Mouse (Mus musculus): ENCODE data around the gene Gpr179.

The Gpr179 gene

DNA sequence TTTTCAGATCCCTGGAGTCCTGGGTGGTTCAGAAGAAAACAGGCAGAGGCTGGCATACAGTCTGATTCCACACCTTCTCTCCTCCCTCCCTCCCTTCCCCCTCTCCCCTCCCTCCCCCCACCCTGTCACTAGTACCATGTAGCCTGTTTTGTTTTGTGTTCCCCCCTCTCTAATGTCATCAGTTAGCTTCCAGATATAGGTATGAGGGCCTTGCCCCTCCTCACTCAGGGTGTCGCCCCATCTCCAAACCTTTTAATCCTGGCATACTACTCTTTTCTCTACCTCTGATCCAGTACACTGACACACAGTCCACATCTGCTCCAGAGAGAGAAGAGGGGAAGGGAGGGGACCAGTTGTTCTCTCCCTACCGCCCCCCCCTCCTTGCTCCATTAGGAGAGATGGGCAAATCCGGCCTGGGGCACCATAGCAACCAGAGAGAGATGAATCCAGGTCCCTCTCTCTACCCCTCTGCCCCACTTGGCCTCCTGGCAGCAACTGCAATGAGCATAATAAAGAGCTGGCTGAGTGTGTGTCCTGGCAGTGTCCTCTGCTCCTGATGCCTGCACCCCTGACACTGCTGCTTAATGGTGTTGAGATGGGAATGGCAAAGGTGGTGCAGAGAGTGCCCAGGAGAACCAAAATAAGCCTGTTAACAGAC lies at the start of gene Gpr179:
Gene Gpr179, minus strand, starts transcription at position 51 of the 658 bp plus-strand sequence.
- DNase-seq = no peak

DNA sequence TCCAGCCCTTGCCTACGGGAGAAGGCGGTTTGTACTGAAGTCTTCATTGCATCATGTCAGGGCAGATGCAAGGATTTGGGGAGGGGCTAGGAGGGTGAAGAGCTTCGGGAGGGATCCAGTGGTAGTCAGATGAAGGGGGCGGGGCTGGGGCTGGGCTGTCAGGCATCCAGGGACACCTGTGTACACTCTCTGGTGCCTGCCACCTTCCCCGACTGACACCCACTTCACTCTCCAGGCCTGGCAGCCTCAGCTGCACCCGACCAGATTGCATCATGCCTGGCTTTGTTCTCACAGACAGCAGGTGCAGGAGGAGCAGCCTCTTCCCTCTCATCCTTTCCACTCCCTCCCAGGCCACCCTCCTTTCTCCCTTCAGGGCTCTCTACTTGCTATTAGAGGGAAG lies 49.2 kb upstream of the Gpr179 start:
- DNase-seq = no peak

DNA sequence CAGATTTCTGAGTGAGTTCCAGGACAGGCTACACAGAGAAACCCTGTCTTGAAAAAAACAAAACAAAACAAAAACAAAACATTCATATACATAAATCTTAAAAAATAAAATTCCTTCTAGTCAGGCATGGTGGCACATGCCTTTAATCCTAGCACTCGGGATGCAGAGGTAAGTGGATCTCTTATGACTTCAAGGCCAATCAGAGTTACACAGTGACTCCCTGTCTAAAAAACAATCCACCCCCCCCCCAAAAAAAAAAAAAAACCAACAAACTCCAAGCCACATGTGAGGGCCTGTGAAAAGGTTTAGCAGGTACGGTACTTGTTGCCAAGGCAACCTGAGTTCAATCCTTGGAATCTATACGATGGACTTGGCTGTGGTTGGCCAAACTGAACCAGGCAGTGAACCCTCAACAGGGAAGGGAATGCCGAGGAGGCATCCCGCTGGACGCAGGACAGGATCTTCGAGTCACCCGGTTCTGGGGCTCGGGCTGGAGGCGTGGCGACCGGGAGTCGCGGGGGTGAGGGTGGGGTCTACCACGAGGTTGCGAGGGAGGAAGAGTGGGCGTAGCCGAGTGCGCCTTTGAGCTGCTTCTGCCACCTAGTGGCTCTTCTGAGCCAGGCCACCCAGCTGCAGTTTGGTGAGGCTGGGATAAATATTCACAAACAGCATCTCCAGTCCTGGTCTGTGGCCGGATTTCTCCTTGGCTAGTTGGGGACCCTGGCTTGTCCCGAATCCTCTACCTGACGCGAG lies 48.3 kb upstream of the Gpr179 start:
- peak; percentile 84 for DNase-seq

GRCm38 (mm10) chr11:97398506-97398905 lies 46.6 kb upstream of the Gpr179 start:
- DNase-seq = peak; percentile 26

- DNase-seq = no peak
Measured at GRCm38 (mm10) chr11:97394146-97394545, 42.3 kb upstream of the Gpr179 start.

DNA sequence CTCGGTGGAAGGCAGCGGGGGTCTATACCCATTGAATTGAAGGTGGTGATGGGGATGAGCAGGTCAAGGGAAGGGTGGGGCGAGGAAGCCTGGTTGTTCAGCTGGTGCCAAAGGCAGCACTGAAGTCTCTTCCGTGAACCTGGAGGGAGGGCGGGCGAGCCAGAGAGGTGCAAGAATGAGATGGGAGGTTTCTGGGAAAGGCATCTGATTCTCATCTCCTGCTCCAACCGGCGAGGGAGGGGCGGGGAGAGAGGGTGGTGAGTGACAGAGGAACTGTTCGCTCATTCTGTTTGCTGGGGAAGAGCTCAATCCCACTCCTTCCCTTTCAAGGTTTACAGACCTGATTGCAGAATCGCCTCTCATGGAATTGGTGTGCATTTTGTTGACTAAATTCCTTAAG lies 41.8 kb upstream of the Gpr179 start:
- DNase-seq = no peak

DNA sequence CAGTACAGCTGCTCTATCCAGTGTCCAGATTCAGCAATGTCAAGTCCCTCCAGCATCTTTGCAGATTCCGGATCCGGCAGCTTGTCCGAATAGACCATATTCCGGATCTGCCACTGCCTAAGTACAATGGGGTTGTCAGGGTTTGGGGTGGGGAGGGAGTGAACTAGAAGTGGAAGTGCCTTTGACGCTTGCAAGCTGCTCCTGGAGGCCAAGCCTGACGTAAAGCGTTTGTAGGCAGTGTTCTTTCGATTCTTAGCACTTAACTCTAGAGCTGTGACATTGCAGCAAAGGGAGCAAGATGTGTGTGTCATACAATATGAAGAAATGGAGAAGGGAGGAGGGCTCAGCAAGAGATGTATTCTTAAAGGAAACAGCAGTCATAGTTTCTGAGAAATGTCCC lies 37.2 kb upstream of the Gpr179 start:
- DNase-seq = no peak

DNA sequence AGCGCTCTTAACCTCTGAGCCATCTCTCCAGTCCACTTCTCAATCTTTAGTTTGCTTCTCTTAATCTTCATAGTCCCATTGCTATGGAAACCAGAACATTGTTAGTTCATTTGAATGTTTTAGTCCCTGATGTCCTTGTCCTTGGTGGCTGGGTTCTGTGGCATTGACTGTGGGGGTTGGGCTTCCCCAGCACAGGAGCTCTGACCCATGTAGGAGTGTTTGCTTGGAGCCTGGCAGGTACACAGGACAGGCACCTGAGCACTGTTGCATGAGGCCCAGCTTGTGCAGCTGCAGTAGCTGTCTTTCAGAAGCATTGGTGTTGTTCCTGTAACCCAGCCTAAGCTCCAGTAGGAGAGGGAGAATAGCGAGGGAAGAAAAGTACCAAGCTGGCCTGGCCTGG lies 35.9 kb upstream of the Gpr179 start:
- DNase-seq = no peak

DNA sequence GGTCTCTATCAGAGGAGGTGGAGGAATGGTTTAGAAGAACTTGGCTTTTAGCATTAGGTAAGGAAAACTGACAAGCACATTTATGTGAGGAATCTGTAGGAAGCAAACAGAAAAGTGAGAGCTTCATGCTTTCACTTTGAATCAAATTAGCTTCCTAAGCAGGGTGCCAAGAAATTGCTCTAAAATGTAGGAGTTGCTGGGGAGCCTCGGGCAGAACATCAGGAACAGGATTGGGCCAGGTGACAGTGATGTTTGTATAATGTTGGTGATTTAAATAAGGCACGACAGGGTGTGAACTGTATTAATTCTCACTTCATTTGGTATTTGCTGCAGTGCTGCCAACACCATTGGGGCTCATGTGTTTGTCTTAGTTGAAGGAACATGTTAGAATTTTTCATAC lies 31.9 kb upstream of the Gpr179 start:
- no peak for DNase-seq

- no peak for DNase-seq
Measured at GRCm38 (mm10) chr11:97383017-97383416, 31.1 kb upstream of the Gpr179 start.

- no peak for DNase-seq
Measured at GRCm38 (mm10) chr11:97380036-97380435, 28.2 kb upstream of the Gpr179 start.

- no peak for DNase-seq
Measured at GRCm38 (mm10) chr11:97373402-97373801, 21.5 kb upstream of the Gpr179 start.

DNA sequence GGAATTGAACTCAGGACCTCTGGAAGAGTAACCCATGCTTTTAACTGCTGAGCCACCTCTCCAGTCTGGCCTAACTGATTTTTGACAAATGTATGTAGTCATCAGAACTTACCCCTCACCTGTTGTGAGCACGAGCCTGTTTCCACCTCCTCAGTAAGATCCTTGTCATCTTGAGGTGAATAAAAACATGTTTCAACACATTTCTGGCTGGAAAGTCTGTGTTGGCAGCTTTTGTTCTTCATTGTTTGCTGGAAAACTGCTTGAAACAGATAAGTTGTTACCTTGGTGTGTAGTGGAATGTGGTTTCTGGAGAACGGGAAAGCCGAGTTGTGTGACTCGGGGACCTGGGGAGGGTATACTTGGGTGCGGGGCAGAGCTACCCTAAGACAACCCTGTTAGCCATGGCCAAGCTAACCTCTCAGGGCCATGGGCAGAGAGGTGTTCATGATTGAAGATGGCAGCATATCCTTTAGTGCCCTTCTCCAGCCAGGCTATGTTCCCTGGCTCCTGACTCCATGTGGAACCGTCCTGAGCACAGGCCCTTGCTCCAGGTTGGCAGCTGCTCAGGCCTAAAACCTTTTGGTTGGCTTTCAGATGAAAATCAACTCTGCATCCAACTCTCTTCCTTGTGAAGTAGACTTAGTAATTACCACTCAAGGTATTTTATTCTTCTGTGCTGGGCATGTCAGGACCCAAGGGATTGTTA lies 20.4 kb upstream of the Gpr179 start:
- no peak for DNase-seq

DNA sequence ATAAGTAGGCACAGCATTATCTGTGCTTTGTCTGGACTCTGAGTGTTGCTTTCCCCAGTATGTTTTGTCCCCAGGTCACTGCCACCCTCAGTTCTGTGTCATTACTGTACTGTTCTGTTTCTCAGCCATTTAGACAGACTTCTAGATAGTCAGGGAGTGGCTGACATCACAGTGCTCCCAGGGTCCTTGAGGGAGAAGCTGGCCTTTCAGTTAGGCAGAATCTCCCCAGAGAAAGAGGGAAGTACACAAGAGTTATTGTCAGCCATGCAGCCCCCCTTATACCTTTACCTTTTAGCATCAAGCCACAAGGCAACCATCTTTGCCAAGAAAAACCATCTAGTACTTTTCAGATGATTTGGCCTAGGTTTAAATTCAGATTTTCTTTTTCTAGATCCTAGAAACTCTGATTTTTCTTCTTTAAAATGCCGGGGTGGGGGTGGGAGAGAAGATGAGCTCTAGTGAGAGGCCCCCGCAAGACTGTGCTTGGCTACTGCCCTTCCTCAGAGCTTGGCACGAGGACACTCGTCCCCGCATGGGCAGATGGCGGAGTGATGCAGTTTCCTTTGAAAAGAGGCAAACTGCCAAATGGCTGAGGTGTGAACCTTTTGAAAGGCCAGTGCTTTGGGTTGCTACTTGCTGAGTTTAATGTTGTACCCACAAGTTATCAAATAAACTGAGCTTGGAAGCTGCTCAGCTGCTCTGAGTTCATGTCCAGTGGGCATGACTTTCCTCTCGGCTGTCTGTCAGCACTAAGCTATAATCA lies 18.6 kb upstream of the Gpr179 start:
- DNase-seq = peak; percentile 50

- no peak for DNase-seq
Measured at GRCm38 (mm10) chr11:97368501-97368900, 16.6 kb upstream of the Gpr179 start.

- no peak for DNase-seq
Measured at GRCm38 (mm10) chr11:97365556-97365955, 13.7 kb upstream of the Gpr179 start.

DNA sequence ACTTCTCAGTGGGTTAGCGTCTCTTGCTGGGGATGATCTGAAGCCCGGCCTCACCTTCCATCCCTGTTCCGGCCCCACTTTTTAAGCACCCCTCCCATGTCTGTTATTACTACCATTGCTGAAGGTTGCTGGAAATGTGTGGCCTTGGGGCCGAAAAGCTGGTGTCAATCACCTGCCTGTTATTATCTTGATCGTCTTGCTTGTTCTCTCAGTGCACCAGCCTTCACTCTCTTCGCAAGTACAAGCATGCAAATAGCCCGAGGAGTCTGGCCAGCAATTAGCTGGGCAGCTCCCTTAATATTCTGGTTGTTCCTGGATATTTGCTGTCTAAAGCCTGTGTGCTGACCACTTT lies 11.7 kb upstream of the Gpr179 start:
- DNase-seq = peak; percentile 42

- peak; percentile 51 for DNase-seq
Measured at GRCm38 (mm10) chr11:97362943-97363643, 11.2 kb upstream of the Gpr179 start.

DNA sequence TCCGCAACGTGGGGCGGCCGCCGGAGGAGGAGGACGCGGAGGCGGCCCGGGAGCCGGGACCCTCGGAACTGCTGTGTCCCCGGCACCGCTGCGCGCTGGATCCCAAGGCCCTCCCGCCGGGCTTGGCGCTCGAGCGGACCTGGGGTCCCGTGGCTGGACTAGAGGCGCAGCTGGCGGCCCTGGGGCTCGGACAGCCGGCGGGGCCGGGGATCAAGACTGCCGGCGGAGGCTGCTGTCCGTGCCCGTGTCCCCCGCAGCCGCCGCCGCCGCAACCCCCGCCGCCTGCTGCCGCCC lies 10.7 kb upstream of the Gpr179 start:
- peak; percentile 58 for DNase-seq

DNA sequence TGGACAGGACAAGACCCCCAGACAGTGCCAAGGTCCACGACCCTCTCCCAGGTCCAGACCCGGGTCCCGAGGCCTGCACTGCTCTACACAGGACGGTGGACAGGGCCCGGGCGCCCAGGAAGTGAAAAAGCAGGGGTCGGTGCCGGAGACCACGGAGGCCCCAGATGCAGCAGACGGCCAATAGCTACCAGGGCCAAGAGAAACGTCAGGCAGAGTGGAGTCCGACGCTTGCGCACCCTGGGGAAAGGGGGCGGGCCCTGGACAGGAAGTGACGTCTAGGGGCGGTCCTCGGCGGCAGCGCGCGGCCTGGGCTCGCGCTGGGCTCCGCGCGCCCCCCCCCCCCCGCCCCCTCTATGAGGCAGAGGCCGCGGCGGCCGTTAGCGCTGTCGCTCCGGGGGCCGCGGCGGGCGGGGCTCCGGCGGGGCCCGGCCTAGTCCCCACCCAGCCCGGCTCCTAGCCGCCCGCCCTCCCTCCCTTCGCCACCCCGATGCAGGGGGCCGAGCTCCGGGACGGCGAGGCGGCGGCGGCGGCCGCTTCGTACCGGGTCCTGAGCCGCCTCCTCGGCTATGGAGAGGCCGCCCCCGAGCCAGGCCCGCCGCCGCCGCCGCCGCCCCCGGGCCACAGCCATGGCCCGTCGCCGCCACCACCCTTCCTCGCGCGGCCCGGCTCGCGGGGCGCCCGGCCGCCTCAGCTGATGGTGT lies 10.2 kb upstream of the Gpr179 start, which contains the start of gene Socs7:
Gene Socs7, plus strand, starts transcription at position 604 of the 701 bp plus-strand sequence.
- peak; percentile 95 for DNase-seq

- peak; percentile 81 for DNase-seq
Measured at GRCm38 (mm10) chr11:97357663-97358062, 5.8 kb upstream of the Gpr179 start.

- no peak for DNase-seq
Measured at GRCm38 (mm10) chr11:97355247-97355646, 3.4 kb upstream of the Gpr179 start.
